ENCODE assay signal across 8 mouse cellular contexts in the genomic region with DNA sequence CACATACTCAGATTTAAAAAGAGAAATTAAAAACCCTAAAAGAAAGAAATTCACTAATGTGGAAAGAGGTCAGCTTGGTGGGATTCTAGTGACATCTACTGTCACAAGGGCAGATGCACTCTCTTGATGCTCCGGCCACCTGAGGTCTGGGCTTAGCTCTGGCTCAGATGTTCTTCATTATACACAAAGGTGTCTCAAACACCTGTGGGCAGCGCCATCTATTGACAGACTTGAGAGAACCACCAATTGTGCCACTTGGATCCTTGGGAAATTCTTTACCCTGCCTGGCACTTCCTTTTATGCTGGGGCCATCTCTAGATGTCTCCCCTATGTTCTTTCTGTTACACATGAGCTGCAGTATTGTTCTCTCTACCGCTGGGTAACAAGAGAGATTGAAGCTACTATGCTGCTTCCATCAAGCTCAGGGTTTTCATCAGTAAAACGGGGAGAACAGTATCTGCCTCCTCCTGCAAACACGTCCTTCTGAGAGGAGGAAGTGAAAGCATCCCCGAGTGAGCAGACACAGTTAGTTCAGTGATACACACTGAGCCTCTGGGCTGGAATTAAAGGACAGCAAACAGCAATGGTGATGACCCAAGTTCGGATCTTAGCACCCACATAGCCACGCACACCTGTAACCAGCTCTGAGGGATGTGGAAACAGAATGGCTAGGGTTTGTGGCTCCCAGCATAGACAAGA. TPM values are rescaled to one million over a fixed set of nuclear protein-coding genes. Genes with fewer than 3 reads are reported as not detected.
A peak's percentile ranks its signal among the peaks of the same experiment; 100 is the strongest.
DNase-seq lines count a peak whose midpoint lies in the region; ATAC-seq and TF ChIP-seq lines count a peak whose summit lies in the region.

No protein-coding gene starts in this region.

- H3K9ac ChIP-seq in kidney, postnatal 0 days (ENCODE audit: low read depth, low read length) = no peak overlapping the region

- intact Hi-C loops in gastrocnemius, postnatal 36 days (cut with DNase I) = no loop called here

- peak; percentile 34; the same call in 1 of the 2 replicates for ATAC-seq in frontal cortex, adult (ENCODE audit: low TSS enrichment)
- no peak for ATAC-seq in kidney, postnatal 0 days (replicated peaks; ENCODE audit: low FRiP score, low read depth)

- no peak overlapping the region for H3K4me2 ChIP-seq in kidney, postnatal 0 days (ENCODE audit: low read length)

- H3K4me3 ChIP-seq in kidney, postnatal 0 days (replicated peaks; ENCODE audit: low read depth, low read length) = no peak overlapping the region

- H3K27me3 ChIP-seq in kidney, postnatal 0 days (ENCODE audit: insufficient read depth, low read length) = no peaks in the 10 kb centered on the region

- no peaks in the 10 kb centered on the region for H3K4me1 ChIP-seq in kidney, postnatal 0 days (replicated peaks; ENCODE audit: insufficient read depth, low read length)

- DNase-seq in frontal cortex, postnatal 25 days (ENCODE audit: low spot score in 2 of 2) = no peak
- DNase-seq in 416B (ENCODE audit: low read depth) = peak; percentile 48
- DNase-seq in ZHBTc4 (ENCODE audit: low read depth, low spot score) = peak; percentile 65
- peak; percentile 12 for DNase-seq in kidney, postnatal 0 days (ENCODE audit: low spot score)
- DNase-seq in retina, postnatal 1 day = peak; percentile 17
- no peak for DNase-seq in gastrocnemius, postnatal 36 days
- DNase-seq in c-Kit-positive CD71-positive TER-119-positive erythroid progenitor cells, embryonic 14.5 days (ENCODE audit: low spot score) = no peak

- H3K27ac ChIP-seq in kidney, postnatal 0 days = no peak overlapping the region

- peak; percentile 64 for TF ChIP-seq CTCF in kidney, postnatal 0 days (IDR thresholded peaks at IDR 0.05; ENCODE audit: low read depth)

- H3K36me3 ChIP-seq in kidney, postnatal 0 days (ENCODE audit: insufficient read depth, low read length) = no peaks in the 10 kb centered on the region

- 64% methylated on average over 8 of the region's 8 CpGs for WGBS in kidney, postnatal 0 days

- no peaks in the 10 kb centered on the region for H3K9me3 ChIP-seq in kidney, postnatal 0 days (replicated peaks; ENCODE audit: low read length)

RNA-seq across cellular contexts. Expression of gene Aldh1l2, which starts 24.8 kb away (rescaled TPM):
- polyA plus RNA-seq in kidney, postnatal 0 days (2015; fragmentation: Nextera tagmentation; extraction: Ambion mirVana) = 0.29 and 0.47 TPM in 2 replicates
- 1 to 10 TPM; 4.8 to 7.3 TPM for total RNA-seq in gastrocnemius, postnatal 36 days (2021)

RNA-seq across cellular contexts. Expression of gene Washc4, which starts 34.4 kb away (rescaled TPM):
- polyA plus RNA-seq in kidney, postnatal 0 days (2015; fragmentation: Nextera tagmentation; extraction: Ambion mirVana) = 21.7 and 32.6 TPM in 2 replicates
- total RNA-seq in gastrocnemius, postnatal 36 days (2021) = 1 to 10 TPM; 8.8 to 9.3 TPM

Comparison
In these comparisons a context has a peak if more than half of its experiments do, and no peak if none do; other contexts are left out.
1. DNase-seq: peak in 416B (single experiment), ZHBTc4 (single experiment), kidney, postnatal 0 days (single experiment) and retina, postnatal 1 day (single experiment); none in frontal cortex, postnatal 25 days (0 of 2), gastrocnemius, postnatal 36 days (0 of 2) and c-Kit-positive CD71-positive TER-119-positive erythroid progenitor cells, embryonic 14.5 days (single experiment).